Mouse (Mus musculus) neutrophil, adult 65 days (primary cell): ENCODE results near the gene Uba2. TPM values are rescaled to one million over a fixed set of nuclear protein-coding genes. Genes with fewer than 3 reads are reported as not detected.

Source experiments
- total RNA-seq: library from RNA; stranded (reverse); gene quantifications from 2 replicates; pipeline ENCODE4 v1.2.4, GENCODE M21; 2023

Uba2 gene
- total RNA-seq = 46.9 and 55.1 TPM in 2 replicates

GRCm38 (mm10) chr7:34169454-34169853, at the start of gene Uba2:
TSS of gene Uba2 (minus strand) at chr7:34169599.

DNA sequence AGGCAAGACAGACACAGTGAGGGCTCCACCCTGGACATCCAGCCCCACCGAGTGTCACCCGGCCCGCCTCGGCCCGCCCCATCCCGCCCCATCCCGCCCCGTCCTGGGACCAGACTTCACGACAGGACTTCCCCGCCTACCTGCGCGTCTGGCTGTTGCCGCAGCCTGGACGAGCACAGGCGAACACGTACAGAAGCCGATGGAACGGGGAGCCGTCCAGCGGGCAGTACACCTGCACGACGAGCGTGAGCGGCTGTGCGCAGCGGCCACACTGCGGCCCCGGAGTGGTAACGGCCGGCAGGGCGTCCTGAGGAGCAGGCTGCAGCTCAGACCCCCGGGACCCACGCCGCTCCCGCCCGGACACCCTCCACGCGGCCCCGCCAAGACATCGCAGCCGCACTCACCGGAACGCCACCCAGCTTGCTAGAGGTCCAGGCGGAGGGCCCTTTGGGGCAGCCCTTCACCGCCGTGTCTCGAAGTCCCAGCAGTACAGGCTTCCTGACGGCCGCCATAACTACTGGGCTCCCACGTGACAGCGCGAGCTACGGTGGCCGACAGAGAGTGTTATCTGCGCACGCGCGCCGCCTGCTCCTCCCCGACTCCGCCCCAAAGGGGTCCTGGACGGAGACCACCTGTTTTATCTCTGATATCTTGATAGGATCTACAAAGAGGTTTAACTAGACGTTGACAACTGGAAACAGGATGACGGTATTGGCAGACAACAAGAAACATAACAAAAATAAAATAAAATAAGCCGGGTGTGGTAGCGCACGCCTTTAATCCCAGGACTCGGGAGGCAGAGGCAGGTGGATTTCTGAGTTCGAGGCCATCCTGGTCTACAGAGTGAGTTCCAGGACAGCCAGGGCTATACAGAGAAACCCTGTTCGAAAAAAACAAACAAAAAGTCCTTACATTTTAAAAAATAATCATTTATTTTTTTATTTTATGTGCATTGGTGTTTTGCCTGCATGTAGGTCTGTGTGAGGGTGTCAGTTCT, 27.0 kb upstream of the Uba2 start, which contains the start of gene Pdcd2l:
TSS of gene Pdcd2l (minus strand) at position 530 of the 997 bp plus-strand sequence.

GRCm38 (mm10) chr7:34133117-34133762, 36.2 kb downstream of the Uba2 start, which contains the start of gene Wtip:
TSS of gene Wtip (minus strand) at chr7:34133268.

GRCm38 (mm10) chr7:34094911-34095481, 74.4 kb downstream of the Uba2 start, which contains the start of gene Scgb1b30:
TSS of gene Scgb1b30 (plus strand) at chr7:34095431.

Other genes starting within 250 kb of the Uba2 start
- not detected in 2 replicates for gene Scgb2b26, start 224.6 kb downstream of the Uba2 start, total RNA-seq
- not detected in 2 replicates for gene Scgb2b27, start 155.7 kb downstream of the Uba2 start, total RNA-seq
- not detected in 2 replicates for gene Scgb1b27, start 148.1 kb downstream of the Uba2 start, total RNA-seq
- gene Scgb1b30, start 74.2 kb downstream of the Uba2 start, total RNA-seq = not detected in 2 replicates
- gene Wtip, start 36.3 kb downstream of the Uba2 start, total RNA-seq = 0.82 TPM in 1 of 2 replicates, not detected in the other
- gene Pdcd2l, start 27.1 kb upstream of the Uba2 start, total RNA-seq = 12.2 and 16.2 TPM in 2 replicates
- gene Gpi1, start 60.7 kb upstream of the Uba2 start, total RNA-seq = 844 and 975 TPM in 2 replicates
- not detected in 2 replicates for gene Gm6096, start 81.4 kb upstream of the Uba2 start, total RNA-seq
- 17.6 and 23.8 TPM in 2 replicates for gene 4931406P16Rik, start 144.0 kb upstream of the Uba2 start, total RNA-seq
- gene Lsm14a, start 223.7 kb upstream of the Uba2 start, total RNA-seq = 131 and 149 TPM in 2 replicates